Mouse (Mus musculus) left cerebral cortex, postnatal 4 days (tissue): ENCODE results near the gene Mdfi. TPM values are rescaled to one million over a fixed set of nuclear protein-coding genes. Genes with fewer than 3 reads are reported as not detected.

Source experiments
- DNase-seq: peaks from one replicate; pipeline ENCODE4 v3.0.0-alpha.2; 2022
- intact Hi-C: fragments of 180-260 bp; cut with DNase I; formaldehyde crosslinking; loops from one replicate; pipeline ENCODE4 v1.15.1; 2025
- total RNA-seq, 2 experiments: library from RNA; stranded (reverse); gene quantifications; 2 replicates each; pipeline ENCODE4 v1.2.3; 2021

Gene Mdfi
- total RNA-seq, 2 experiments from 2014 or later, result 2.5 to 3.7 TPM

DNA sequence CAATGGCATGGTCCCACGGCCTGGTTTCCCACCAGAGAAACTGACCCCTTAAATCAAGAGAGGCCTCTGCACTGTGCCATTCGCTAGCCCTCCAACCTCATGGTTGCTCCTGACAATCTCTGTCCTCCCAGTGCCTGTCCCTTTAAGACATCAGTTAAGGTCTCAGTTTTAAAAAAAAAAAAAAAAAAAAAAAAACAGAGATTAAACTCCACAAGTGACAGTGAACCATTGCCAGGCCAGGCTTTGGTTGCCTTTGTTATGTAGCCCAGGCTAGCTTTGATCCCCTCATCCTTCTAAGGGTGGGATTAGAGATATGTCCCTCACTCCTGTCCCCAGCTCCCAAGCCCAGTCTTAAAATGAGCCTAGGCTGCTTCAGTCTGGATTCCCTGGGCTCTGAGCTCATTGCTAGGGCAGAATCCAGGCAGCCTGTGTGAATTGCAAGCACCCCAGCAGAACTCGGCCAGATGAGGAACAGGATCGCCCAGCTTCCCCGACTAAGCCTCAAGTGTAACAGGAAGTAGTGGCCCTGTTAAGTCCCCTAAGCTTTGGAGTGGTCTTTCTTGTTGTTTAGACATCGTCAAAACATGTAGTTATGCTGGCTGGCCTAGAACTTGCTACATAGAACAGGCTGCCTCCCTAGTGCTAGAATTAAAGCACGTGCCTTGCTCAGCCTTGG, 16.3 kb upstream of the Mdfi start:
- intact Hi-C loops, result no loop called here
- no peak for DNase-seq

DNA sequence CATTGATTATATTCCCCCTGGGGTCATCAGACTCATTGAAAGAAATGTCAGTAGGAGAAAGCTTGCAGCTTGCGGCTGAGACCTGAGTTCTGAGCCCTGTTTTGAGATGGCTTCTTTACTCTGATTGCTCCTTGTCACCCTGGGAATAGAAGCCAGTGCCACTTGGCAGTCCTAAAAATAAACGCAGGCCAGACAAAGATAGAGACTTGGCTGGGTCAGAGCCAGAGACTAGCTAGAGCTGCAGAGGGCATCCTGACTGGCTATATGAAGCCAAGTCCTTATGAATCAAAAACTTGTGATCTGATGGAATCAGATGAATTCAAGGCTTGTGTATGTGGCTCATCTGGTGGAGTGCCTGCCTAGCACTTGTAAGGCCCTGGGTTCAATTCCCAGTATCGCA, 15.5 kb upstream of the Mdfi start:
- intact Hi-C loops, result no loop called here
- DNase-seq, result no peak

DNA sequence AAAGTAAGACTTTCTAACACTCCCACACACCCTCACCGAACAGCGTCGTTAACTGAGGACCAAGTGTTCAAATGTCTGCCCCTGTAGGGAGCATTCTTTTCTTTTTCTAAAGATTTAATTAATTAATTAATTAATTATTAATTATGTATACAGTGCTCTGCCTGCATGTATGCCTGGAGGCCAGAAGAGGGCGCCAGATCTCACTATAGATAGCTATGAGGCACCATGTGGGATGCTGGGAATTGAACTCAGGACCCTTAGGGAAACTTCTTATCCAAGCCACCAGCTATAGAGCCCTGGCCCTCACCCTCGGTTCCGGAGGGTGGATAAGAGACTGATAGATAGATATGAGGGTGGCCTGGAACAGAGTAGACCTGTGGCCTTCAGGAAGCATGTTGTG, 13.5 kb upstream of the Mdfi start:
- intact Hi-C loops, result no loop called here
- no peak for DNase-seq

DNA sequence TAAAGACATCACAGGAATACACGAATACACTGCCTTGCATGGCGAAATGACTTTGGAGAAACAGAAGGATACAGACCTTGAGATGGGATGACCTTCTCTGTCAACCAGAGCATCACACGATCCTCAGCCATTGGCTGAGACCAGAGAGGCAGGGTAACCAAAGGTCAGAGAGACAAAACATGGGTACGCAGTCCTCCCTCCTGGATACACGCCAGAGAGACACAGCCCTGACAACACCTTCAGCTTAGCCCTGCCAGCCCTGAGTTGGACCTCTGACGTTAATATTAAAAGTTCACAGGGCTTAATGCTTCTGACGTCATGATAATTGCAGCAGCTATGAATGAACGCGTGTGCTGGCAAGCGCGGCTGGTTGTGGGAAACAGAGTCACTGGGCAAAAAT, 11.1 kb upstream of the Mdfi start:
- intact Hi-C loops, result no loop called here
- DNase-seq, result no peak

DNA sequence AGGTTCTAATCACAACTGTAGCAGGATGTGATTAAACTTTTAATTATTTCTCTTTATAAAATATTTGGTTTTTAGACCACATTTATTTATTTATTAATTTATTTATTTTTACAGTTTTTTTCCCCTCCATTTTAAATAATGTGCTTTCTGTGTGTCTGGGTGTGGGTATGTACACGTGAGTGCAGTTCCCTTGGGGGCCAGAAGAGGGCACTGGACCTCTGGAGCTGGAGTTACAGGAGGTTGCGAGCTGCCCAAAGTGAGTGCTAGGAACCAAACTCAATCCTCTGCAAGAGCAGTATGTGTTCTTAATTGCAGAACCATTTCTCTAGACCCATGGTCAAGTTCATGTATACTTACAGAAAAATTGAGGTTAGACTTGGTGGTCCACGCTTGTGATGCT, 9.0 kb upstream of the Mdfi start:
- DNase-seq, result no peak
- intact Hi-C loops, result no loop called here

DNA sequence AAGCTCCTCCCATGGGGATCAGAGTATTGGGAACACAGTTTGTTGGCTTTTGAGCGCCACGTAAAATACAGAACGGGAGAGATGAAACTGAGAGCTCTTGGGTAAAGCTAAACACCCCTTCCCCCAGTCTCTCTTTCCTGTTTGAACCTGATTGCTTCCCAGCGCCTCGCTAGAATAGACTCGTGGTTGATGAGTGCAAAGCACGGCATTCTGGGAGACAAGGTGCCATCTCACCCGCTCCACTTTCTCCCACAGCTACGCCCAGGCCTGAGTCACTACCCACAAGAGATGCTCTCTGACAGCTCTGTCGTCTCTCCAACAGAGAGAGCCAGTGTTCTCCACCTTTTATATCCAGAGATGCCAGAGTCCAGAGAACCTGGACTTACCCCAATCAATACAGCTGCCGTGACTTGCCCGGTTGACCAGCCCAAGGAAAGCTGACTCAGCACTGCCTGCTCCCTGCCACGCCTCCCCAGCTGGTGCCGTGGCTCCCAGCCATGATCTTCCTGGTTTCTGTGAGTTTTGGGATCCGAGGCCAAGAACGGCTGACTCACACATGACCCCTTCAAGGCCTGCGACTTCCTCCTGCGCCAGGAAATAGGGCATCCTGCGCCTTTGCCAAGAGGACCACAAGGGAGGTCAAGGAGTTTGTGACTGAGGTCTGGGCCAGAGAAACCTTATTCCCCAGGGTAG, 7.6 kb upstream of the Mdfi start:
- intact Hi-C loops, result no loop called here
- peak; percentile 76 for DNase-seq

DNA sequence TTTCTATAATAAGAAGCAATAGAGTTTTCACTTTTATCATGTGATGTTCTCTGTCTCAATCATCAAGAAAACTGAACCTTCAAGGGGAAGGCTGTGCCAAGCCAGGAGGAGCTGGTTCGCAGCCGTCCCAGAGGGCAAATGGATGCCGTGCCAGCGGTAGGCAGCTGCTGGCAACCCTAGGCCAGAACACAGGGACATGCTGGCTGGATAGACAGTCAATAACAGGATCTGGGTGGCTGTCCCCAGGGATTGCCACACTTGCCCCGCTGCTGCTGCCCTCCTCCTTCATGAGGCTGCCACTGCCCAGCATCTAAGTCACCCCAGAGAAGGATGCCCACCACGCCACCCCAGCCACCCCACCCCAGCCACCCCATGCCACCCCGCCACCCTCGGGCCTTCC, 7.0 kb upstream of the Mdfi start:
- intact Hi-C loops, result no loop called here
- DNase-seq, result no peak

DNA sequence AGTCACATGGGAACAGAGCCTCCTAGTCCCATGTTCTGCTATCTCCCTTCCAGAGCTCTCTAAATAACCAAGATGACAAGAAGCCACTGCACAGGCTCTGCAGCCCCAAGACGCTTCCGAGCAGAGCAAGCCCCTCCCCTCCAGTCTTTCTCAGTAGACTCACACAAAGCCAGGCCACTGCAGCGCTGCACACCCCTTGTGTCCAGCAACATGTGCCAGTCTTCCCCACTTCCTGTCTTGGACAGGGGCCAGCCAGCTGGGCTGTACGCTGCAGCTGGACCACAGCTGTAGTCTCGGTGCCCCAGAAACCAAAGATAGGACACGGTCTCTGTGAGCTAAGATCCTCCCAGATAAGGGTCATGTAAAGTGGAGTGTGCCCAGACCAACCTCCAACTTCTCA, 3.3 kb upstream of the Mdfi start:
- intact Hi-C loops, result no loop called here
- DNase-seq, result no peak

DNA sequence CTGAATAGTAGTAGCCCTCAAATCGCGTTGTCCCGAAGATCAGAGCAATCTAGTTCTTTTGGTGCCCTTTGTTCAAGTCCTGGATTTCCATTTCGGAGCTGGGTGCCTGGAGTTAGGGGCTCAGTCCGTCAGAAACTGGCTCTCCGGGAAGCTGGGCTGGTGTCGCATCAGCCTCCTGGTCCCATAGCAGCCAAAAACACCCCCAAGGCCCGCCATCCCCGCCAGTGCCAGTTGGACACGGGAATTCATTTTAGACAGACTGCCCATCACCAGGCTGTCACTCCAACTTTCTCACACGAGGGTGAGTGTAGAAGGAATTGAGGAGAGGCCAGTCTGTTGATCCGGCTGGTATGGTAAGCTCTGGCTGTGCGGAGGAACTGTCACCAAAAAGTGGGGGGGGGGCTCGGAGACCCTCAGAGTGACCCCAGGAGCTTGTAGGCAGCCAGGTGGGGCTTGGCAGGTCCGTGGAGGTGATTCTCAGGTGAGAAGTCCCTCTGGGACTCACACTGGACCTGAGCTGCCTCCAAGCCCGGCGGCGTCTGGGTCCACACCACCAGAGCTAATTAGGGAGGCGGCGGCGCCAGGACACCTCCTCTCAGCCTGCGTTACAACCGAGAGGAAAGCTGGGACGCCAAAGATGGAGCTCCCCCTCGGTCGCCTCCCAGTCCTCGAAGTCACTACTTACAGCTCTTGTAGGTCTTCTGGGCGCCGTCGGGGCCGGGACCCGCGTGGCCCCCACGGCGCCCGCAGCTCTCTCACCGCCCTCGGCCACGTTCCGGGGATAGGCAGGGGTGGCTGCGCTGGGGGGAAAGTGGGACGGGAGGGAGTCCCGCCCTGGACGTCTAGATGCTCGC, 636 bp downstream of the Mdfi start:
- DNase-seq, result no peak
- intact Hi-C loops, result no loop called here

DNA sequence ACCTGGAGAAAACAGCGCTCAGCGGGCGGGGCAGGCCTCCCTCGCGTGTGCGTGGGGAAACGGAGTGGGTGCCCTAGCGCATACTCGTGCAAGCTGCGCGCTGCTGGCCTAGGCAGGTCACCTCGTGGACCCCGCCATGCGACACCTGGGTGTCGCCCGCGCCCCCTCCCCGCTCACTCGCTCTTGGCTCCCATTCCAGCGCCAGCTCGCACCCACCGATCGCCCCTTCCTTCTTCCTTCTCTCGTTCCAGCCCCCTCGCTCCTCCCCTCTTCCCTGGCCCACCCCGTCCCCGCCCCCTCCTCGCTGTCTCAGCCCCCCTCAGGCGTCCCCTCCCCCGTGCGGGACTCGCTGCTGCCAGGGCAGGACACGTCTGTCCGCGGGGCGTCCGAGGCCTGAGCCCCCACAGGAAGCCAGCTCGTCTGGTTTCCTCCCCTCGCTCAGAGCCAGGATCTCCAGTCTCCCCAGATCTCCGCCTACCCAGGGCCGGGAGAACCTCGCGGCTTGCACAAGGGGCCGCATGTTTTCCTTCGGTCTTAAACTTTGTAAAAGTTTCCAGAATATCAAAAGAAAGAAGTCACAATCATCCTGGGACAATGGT, 1.4 kb downstream of the Mdfi start:
- peak; percentile 63 for DNase-seq
- intact Hi-C loops, result no loop called here

DNA sequence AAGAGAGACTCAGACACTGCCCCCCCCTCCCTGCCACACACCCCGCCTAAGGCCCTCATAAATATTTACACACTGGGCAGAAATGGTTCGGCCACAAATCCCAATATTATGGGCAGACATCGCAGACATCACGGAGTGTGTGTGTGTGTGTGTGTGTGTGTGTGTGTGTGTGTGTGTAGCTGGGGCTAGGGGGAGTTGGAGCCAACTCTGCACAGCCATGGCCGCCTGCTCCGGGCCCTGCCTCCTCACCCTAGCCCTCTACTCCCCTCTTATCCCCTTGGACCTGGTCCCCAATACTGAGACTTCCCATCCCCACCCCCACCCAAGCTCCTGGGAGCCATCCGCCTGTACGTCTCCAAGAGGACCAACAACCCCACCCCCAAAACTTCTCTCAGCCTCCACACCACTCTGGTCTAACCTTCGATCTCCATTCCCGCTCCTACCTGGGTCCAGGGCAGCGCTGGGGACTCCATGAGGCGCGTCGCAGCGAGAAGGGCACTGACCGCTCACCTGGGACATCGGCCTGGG, 1.9 kb downstream of the Mdfi start:
- intact Hi-C loops, result no loop called here
- no peak for DNase-seq

DNA sequence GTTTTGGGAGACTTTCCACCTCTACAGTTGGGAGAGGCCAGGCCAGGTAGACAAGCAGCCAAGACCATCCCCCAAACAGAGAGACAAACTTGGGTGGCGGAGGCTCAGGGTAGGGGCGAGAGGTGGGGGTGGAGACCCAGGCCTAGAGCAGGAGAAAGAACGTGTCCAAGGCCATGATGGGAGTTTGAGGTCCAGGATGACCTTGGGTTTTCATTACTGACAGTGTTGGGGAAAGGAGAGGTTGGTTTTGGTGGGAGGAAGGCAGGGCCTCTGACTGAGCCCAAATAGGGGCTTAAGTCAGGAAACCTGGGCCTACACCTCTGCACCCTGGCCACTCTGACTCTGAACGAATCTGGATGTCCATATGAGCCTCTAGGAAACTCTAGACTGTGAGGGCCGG, 2.7 kb downstream of the Mdfi start:
- DNase-seq, result no peak
- intact Hi-C loops, result no loop called here

DNA sequence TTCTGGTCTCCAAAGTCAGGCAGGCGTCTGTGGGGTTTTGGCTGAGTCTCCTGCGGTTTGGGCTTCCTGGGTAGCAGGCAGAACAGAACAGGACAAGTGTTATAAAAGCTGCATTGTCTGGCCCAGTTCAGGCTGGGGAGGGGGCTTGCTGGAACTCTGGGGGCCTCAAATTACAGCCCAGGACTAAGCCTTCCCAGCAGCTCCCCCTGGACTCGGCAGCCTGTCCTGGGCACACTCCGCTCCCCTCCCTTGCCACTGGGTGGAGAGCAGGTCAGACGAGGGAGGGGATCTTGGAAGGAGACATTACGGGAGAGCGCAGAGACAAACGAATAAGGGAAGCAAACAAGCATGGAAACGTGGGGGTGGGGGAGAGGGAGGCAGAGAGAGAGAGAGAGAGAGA, 3.3 kb downstream of the Mdfi start:
- peak; percentile 22 for DNase-seq
- intact Hi-C loops, result no loop called here

DNA sequence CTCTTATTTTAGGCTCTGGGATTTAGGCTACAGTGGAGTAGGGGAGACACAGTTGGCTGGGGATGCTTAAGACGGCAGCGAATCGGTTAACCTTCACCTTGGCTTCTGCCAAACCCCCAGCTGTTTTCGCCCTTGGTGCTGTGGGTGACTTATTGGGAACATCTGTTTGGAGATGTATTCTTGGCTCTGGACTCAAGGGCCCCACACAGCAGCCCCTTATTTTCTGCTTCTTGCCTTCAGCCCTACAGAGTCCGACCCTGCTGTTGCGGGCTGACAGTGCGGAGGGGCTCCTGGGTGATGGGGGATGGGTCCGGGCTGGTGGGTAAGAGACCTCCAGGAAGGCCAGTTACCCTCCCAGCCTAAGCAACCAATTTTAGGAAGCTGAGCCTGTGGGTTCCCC, 13.2 kb downstream of the Mdfi start:
- intact Hi-C loops, result no loop called here
- DNase-seq, result no peak

DNA sequence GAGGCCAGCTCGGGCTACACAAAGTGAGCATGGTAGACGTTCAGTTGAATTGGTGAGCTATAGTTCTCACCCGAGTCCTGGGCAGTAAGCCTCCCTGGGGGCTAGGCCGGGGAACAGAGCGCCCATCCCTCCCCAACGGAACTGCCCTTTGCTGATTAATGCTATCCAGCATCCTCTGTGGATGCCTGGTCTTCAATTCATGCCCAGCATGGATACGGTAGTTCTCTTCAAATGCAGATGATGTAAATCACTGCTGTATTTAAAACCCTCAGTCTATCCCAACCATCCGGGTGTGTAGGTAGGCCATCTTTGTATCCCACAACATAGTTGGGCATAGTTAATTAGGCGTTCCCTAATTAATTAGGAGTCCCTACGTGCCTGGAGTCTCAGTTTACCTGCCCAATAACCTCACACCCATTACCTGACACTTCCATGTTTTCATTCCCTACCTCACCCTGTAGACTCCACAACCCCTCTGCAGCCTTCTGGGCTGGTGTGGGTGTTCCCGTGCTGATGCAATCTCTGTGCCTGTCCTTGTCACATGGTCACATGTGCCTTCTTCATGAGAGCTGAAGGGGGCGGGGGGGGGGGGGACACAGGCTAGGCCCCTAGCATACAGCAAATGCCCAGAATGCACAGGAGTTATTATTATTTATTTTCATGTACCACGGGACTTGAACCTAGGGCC, 16.3 kb downstream of the Mdfi start:
- intact Hi-C loops, result no loop called here
- no peak for DNase-seq

DNA sequence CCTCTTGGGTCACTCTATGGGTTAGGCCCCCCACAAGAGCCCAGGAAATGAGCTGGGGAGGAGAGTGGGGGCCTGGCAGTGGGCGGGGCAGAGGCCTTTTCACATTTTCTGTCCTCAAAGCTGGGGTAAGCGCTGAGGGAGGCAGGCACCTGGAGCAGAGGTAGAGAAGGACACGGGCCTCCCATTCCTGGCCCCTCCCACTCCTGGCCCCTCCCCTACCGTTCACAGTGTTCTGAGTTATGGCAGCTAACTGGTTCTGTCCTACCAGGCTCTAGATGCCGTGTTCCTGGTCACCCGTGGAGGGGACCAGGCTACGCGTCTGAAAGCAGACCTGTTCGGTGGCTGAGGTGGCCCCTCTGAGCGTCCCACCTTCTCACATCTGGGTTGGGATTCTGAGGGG, 19.0 kb downstream of the Mdfi start:
- intact Hi-C loops, result no loop called here
- DNase-seq, result no peak

DNA sequence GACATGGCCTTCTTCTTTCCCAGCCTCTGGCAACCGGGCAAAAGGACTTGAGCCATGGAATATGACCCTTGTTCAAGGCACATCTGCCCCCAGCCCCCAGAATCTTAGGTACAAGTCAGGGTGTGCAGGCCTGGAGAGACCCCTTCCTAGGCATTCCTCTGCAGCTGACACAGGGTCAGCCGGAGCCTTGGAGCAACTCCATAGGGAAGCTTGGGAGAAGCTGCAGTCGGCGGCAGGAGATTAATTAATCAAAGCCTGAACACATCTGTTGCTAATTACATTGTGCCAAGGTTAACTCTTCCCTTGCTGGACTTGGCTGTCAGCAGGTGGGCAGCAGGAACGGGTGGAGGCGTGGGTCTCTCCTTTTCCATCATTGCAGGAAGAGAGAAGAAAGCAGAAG, 20.0 kb downstream of the Mdfi start:
- intact Hi-C loops, result no loop called here
- DNase-seq, result no peak

DNA sequence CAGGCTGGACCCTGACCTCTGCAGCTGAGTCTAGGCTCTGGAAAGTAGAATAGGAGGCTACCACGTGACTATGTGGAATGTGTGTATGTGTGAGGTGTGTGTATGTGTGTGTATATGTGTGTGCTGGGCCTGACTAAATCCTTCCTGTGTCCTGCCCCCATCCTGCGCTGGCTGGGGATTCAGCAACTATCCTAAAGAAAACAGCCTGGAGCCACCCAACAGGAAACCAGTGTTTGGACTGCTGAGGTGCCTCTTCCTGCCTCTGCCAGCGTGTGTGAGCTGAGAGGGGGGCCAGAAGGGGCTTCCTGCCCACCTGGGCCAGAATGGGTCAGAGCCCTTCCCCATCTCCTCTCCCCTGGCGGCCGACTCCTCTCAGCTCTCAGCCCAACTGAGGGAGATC, 20.9 kb downstream of the Mdfi start:
- DNase-seq, result no peak
- intact Hi-C loops, result no loop called here

DNA sequence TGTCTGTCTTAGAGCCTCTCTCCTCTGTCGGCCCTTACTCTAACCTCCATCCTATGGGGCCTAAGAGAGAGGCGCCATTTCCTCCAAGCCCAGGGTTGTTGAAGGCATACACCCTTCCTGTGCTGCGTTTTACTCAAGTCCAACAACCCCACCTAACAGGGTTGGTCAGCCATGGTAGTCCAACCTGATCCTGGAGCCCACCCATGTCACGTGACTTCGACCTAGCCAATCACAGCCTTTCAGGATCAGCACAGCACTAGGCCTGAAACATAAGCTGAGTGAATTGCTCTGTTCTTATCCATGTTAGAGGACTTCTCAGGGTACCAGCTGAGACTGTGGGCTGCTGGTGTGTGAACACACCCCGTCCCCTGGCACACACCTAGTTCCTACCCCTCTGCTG, 22.3 kb downstream of the Mdfi start:
- no peak for DNase-seq

DNA sequence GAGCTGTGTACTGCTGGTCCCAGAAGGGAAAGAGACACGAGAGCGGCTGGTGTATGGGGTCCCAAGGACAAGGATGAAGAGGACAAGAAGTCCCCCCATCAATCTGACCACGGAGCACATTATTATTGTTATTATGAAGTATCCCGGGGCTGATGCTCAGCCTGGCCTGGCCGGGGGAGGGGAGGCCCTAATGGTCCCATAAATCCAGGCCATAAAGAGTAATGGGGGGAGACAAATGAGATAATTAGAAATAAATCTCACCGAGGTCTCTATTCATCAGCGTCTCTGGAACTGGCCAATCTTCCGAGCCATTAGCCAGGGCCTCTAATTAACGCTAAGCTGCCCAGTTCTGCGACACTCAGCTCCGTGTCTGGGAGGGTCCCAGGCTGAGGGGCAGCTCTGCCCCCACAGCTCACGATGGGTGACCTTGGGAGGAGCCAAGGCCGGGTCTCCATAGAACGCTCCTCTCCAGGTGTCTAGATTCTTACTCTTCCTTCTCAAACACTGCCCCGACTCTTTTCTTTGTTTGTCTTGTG, 23.2 kb downstream of the Mdfi start:
- DNase-seq, result no peak
- intact Hi-C loops, result no loop called here

More for the DNA sequence above, 22.3 kb downstream of the Mdfi start:
- intact Hi-C loops, result no loop called here
